Mouse (Mus musculus) heart, adult 2 months (tissue): ENCODE data around the gene Eml6. TPM values are rescaled to one million over a fixed set of nuclear protein-coding genes. Genes with fewer than 3 reads are reported as not detected.

Experiments
- DNase-seq, 2 experiments: peaks; one replicate each; pipeline ENCODE4 v3.0.0; 2021
- H3K27ac ChIP-seq: fragments of 200-600 bp; 2 replicates; pipeline ENCODE4 v1.8.1; 2022
- H3K27me3 ChIP-seq: fragments of 200-500 bp; 2 replicates; pipeline ENCODE4 v1.6.1; 2012; ENCODE audit warnings: mild to moderate bottlenecking, low read length, inconsistent platforms, mixed read lengths; ENCODE audit not compliant: control insufficient read depth, insufficient read depth
- H3K36me3 ChIP-seq: fragments of 200-500 bp; 2 replicates; pipeline ENCODE4 v1.6.1; 2012; ENCODE audit warnings: low read length, inconsistent platforms; ENCODE audit not compliant: control insufficient read depth, insufficient read depth
- H3K4me1 ChIP-seq: fragments of 200-500 bp; 2 replicates; pipeline ENCODE4 v1.6.1; 2011; ENCODE audit warnings: low read length; ENCODE audit not compliant: control insufficient read depth, insufficient read depth
- H3K4me3 ChIP-seq: fragments of 200-600 bp; 2 replicates; pipeline ENCODE4 v1.8.1; 2022
- H3K79me2 ChIP-seq: fragments of 200-500 bp; replicated peaks from 2 replicates; pipeline ENCODE4 v1.6.1; 2012; ENCODE audit warnings: mild to moderate bottlenecking, inconsistent platforms, low read length, moderate library complexity, mixed read lengths; ENCODE audit not compliant: control insufficient read depth, insufficient read depth
- H3K9ac ChIP-seq: fragments of 200-500 bp; 2 replicates; pipeline ENCODE4 v1.6.1; 2012; ENCODE audit warnings: low read depth, mild to moderate bottlenecking, control low read depth, inconsistent platforms, low read length, mixed read lengths
- CTCF ChIP-seq: fragments of 200-600 bp; IDR thresholded peaks from 2 replicates; pipeline ENCODE4 v1.8.1; 2022; ENCODE audit warnings: antibody characterized with exemption, mild to moderate bottlenecking, moderate library complexity
- EP300 ChIP-seq: fragments of 200-500 bp; IDR thresholded peaks from 2 replicates; pipeline ENCODE4 v1.6.1; 2011; ENCODE audit warnings: low read depth, low read length, control low read depth; ENCODE audit not compliant: insufficient read depth
- POLR2A ChIP-seq: fragments of 200-500 bp; IDR thresholded peaks from 2 replicates; pipeline ENCODE4 v1.6.1; 2011; ENCODE audit warnings: mild to moderate bottlenecking, low read depth, low read length, control low read depth; ENCODE audit not compliant: insufficient read depth
- whole genome bisulfite sequencing: fragments of 180-500 bp; shearing (Covaris S2); methylation state at CpG from one replicate; pipeline ENCODE4 v1.1.7; 2018; 5-methylcytosine and 5-hydroxymethylcytosine counted together
- intact Hi-C: fragments of 180-260 bp; cut with DNase I; formaldehyde crosslinking; loops from one replicate; pipeline ENCODE4 v1.15.1; 2025
- polyA plus RNA-seq: library from polyadenylated mRNA; depleted of rRNA; stranded (reverse); fragments of >200 nt; gene quantifications from 2 replicates; pipeline ENCODE4 v1.2.3, GENCODE M21; 2012
- total RNA-seq, 2 experiments: library from RNA; stranded (reverse); gene quantifications; 2 replicates each; pipeline ENCODE4 v1.2.3; 2021

Gene Eml6
- total and polyA plus RNA-seq, 3 experiments: 2.0 to 2.2 (median 2.1) TPM

- TF ChIP-seq POLR2A (no peak), CTCF (no peak), EP300 (no peak)
- intact Hi-C loops: no loop called here
- H3K27ac ChIP-seq: no peak overlapping the region
- no peaks in the 10 kb centered on the region for H3K79me2 ChIP-seq
- no peaks in the 10 kb centered on the region for H3K4me1 ChIP-seq
- 45% methylated on average over 3 of the region's 3 CpGs for WGBS
- H3K27me3 ChIP-seq: no peaks in the 10 kb centered on the region
- H3K36me3 ChIP-seq: no peaks in the 10 kb centered on the region
- H3K4me3 ChIP-seq: no peak overlapping the region
- no peak for DNase-seq
- no peak overlapping the region for H3K9ac ChIP-seq
Observed at GRCm38 (mm10) chr11:29815261-29815660, 210.6 kb downstream of the Eml6 start.

GRCm38 (mm10) chr11:29813267-29813666, 212.6 kb downstream of the Eml6 start:
- H3K9ac ChIP-seq: no peak overlapping the region
- H3K4me3 ChIP-seq: no peak overlapping the region
- H3K27me3 ChIP-seq: no peaks in the 10 kb centered on the region
- H3K36me3 ChIP-seq: peaks cover 4% of the 10 kb centered on the region; the same call in 1 of the 2 replicates
- TF ChIP-seq POLR2A: no peak
- TF ChIP-seq EP300: no peak
- TF ChIP-seq CTCF: no peak
- no peaks in the 10 kb centered on the region for H3K79me2 ChIP-seq
- intact Hi-C loops: no loop called here
- 83% methylated on average over 1 of the region's 1 CpGs for WGBS
- H3K4me1 ChIP-seq: peaks cover 2% of the 10 kb centered on the region; the same call in 1 of the 2 replicates
- no peak for DNase-seq
- no peak overlapping the region for H3K27ac ChIP-seq

GRCm38 (mm10) chr11:29812475-29812874, 213.4 kb downstream of the Eml6 start:
- TF ChIP-seq CTCF (no peak), EP300 (no peak), POLR2A (no peak)
- 77% methylated on average over 3 of the region's 3 CpGs for WGBS
- Histone ChIP-seq H3K79me2 (no peaks in the 10 kb centered on the region), H3K4me3 (no peak overlapping the region), H3K27ac (no peak overlapping the region), H3K27me3 (no peaks in the 10 kb centered on the region), H3K9ac (no peak overlapping the region), H3K36me3 (peaks cover 4% of the 10 kb centered on the region; the same call in 1 of the 2 replicates), H3K4me1 (peaks cover 2% of the 10 kb centered on the region; the same call in 1 of the 2 replicates)
- DNase-seq: no peak
- intact Hi-C loops: no loop called here

- no peaks in the 10 kb centered on the region for H3K27me3 ChIP-seq
- intact Hi-C loops: no loop called here
- H3K4me3 ChIP-seq: no peak overlapping the region
- H3K79me2 ChIP-seq: no peaks in the 10 kb centered on the region
- peaks cover 4% of the 10 kb centered on the region; the same call in 1 of the 2 replicates for H3K36me3 ChIP-seq
- no peak overlapping the region for H3K27ac ChIP-seq
- TF ChIP-seq EP300: no peak
- TF ChIP-seq CTCF: no peak
- no peak for TF ChIP-seq POLR2A
- WGBS: 71% methylated on average over 3 of the region's 3 CpGs
- peaks cover 2% of the 10 kb centered on the region; the same call in 1 of the 2 replicates for H3K4me1 ChIP-seq
- H3K9ac ChIP-seq: no peak overlapping the region
- no peak for DNase-seq
Observed at GRCm38 (mm10) chr11:29810324-29810723, 215.5 kb downstream of the Eml6 start.

- H3K27me3 ChIP-seq: no peaks in the 10 kb centered on the region
- no peak overlapping the region for H3K4me3 ChIP-seq
- H3K9ac ChIP-seq: no peak overlapping the region
- no peak for DNase-seq
- WGBS: 86% methylated on average over 7 of the region's 7 CpGs
- no peaks in the 10 kb centered on the region for H3K79me2 ChIP-seq
- no peak for TF ChIP-seq POLR2A
- TF ChIP-seq CTCF: no peak
- TF ChIP-seq EP300: no peak
- intact Hi-C loops: loop anchor here (2.0 kb wide), 1 partner anchor 30 kb away; no protein-coding TSS in a partner anchor
- peaks cover 2% of the 10 kb centered on the region; the same call in 1 of the 2 replicates for H3K4me1 ChIP-seq
- peak overlapping the region; percentile 85 for H3K27ac ChIP-seq
- peaks cover 4% of the 10 kb centered on the region; the same call in 1 of the 2 replicates for H3K36me3 ChIP-seq
Observed at GRCm38 (mm10) chr11:29808981-29809589, 216.7 kb downstream of the Eml6 start.

- Histone ChIP-seq H3K27ac (peak overlapping the region; percentile 85), H3K4me1 (peaks cover 2% of the 10 kb centered on the region; the same call in 1 of the 2 replicates), H3K36me3 (peaks cover 4% of the 10 kb centered on the region; the same call in 1 of the 2 replicates), H3K27me3 (no peaks in the 10 kb centered on the region), H3K79me2 (no peaks in the 10 kb centered on the region), H3K4me3 (no peak overlapping the region), H3K9ac (no peak overlapping the region)
- WGBS: 25% methylated on average over 9 of the region's 9 CpGs
- no peak for TF ChIP-seq POLR2A
- TF ChIP-seq CTCF: no peak
- TF ChIP-seq EP300: 0 out of 2 replicates have a peak, but pooled peaks have one; percentile 25
- peak; percentile 34 to 67 for DNase-seq
- intact Hi-C loops: loop anchor here (2.0 kb wide), 1 partner anchor 30 kb away; no protein-coding TSS in a partner anchor
Observed at GRCm38 (mm10) chr11:29808173-29808980, 217.5 kb downstream of the Eml6 start.
